Mouse (Mus musculus): ENCODE data around the gene Fam178b. TPM values are rescaled to one million over a fixed set of nuclear protein-coding genes. Genes with fewer than 3 reads are reported as not detected.

Gene Fam178b
- polyA plus RNA-seq, 1 experiment = 13.9 TPM

- WGBS = 72% methylated on average over 4 of the region's 4 CpGs
- DNase-seq = no peak
- Histone ChIP-seq H3K4me1 (ENCODE audit: control insufficient read depth, insufficient read depth, low read length) (no peaks in the 10 kb centered on the region), H3K4me3 (replicated peaks; ENCODE audit: extremely low read depth, low read depth, low read length) (no peak overlapping the region)
- TF ChIP-seq POLR2A (IDR thresholded peaks at IDR 0.05; ENCODE audit: borderline replicate concordance, extremely low read depth, low read depth, low read length) (no peak), CTCF (IDR thresholded peaks at IDR 0.05; ENCODE audit: insufficient read depth, low read length) (no peak)
Observed at GRCm38 (mm10) chr1:36657658-36658415, 25.1 kb downstream of the Fam178b start.

- no peak overlapping the region for H3K4me3 ChIP-seq (replicated peaks; ENCODE audit: extremely low read depth, low read depth, low read length)
- DNase-seq = no peak
- 91% methylated on average over 3 of the region's 3 CpGs for WGBS
- TF ChIP-seq POLR2A (IDR thresholded peaks at IDR 0.05; ENCODE audit: borderline replicate concordance, extremely low read depth, low read depth, low read length) (no peak), CTCF (IDR thresholded peaks at IDR 0.05; ENCODE audit: insufficient read depth, low read length) (no peak)
- H3K4me1 ChIP-seq (ENCODE audit: control insufficient read depth, insufficient read depth, low read length) = no peaks in the 10 kb centered on the region
Observed at GRCm38 (mm10) chr1:36656233-36656632, 26.8 kb downstream of the Fam178b start.

DNA sequence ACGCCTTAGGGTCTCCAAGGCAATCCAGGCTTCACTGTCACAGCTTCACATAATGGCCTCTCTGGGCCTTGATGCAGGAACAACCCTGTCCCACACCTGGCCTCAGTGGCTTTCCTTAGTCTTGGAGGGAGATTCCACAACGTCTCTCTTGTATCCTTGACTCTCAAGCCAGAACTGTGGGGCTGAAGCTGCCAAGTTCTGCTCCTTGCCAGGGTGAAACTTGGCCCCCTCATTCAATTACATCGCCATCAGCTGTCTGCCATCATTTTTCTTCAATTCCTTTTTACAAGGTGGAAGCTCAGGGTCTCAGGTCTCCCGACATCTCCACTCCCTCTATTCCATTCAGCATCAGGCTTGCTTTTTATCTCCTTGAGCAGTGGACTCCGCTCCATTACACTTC lies 27.9 kb downstream of the Fam178b start:
- H3K4me1 ChIP-seq (ENCODE audit: control insufficient read depth, insufficient read depth, low read length) = no peaks in the 10 kb centered on the region
- no peak overlapping the region for H3K4me3 ChIP-seq (replicated peaks; ENCODE audit: extremely low read depth, low read depth, low read length)
- 86% methylated on average over 5 of the region's 5 CpGs for WGBS
- TF ChIP-seq CTCF (IDR thresholded peaks at IDR 0.05; ENCODE audit: insufficient read depth, low read length) = no peak
- TF ChIP-seq POLR2A (IDR thresholded peaks at IDR 0.05; ENCODE audit: borderline replicate concordance, extremely low read depth, low read depth, low read length) = no peak
- DNase-seq = no peak

- Histone ChIP-seq H3K4me3 (replicated peaks; ENCODE audit: extremely low read depth, low read depth, low read length) (no peak overlapping the region), H3K4me1 (ENCODE audit: control insufficient read depth, insufficient read depth, low read length) (no peaks in the 10 kb centered on the region)
- DNase-seq = no peak
- TF ChIP-seq POLR2A (IDR thresholded peaks at IDR 0.05; ENCODE audit: borderline replicate concordance, extremely low read depth, low read depth, low read length) (no peak), CTCF (IDR thresholded peaks at IDR 0.05; ENCODE audit: insufficient read depth, low read length) (no peak)
- WGBS = 43% methylated on average over 5 of the region's 5 CpGs
Observed at GRCm38 (mm10) chr1:36647631-36648030, 35.4 kb downstream of the Fam178b start.

DNA sequence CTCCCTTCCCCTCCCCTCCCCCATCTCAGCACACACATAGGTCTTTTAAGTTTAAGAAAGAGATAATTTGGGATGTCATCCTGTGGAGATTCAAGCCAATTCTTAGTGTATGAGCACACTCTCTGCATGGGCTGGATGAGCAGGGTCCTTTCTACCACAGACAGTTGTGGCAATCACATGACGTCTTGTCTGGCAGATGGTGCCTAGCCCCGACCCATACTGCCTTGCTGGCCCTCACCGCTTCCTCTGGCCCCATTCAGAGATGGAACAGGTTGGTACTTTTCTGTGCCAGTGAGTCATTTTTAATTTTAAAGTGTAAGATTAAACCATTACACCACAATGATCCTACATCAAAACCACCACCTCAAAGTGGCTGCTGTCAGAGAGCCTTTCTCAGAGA lies 36.7 kb downstream of the Fam178b start:
- TF ChIP-seq CTCF (IDR thresholded peaks at IDR 0.05; ENCODE audit: insufficient read depth, low read length) (no peak), POLR2A (IDR thresholded peaks at IDR 0.05; ENCODE audit: borderline replicate concordance, extremely low read depth, low read depth, low read length) (no peak)

GRCm38 (mm10) chr1:36644615-36645007 lies 38.4 kb downstream of the Fam178b start:
- no peak for TF ChIP-seq CTCF (IDR thresholded peaks at IDR 0.05; ENCODE audit: insufficient read depth, low read length)
- no peak for TF ChIP-seq POLR2A (IDR thresholded peaks at IDR 0.05; ENCODE audit: borderline replicate concordance, extremely low read depth, low read depth, low read length)
- WGBS = 87% methylated on average over 9 of the region's 9 CpGs
- Histone ChIP-seq H3K4me1 (ENCODE audit: control insufficient read depth, insufficient read depth, low read length) (no peaks in the 10 kb centered on the region), H3K4me3 (replicated peaks; ENCODE audit: extremely low read depth, low read depth, low read length) (no peak overlapping the region)
- DNase-seq = no peak

More for the DNA sequence above, 36.7 kb downstream of the Fam178b start:
- Histone ChIP-seq H3K4me3 (replicated peaks; ENCODE audit: extremely low read depth, low read depth, low read length) (no peak overlapping the region), H3K4me1 (ENCODE audit: control insufficient read depth, insufficient read depth, low read length) (no peaks in the 10 kb centered on the region)
- no peak for DNase-seq
- 58% methylated on average over 3 of the region's 3 CpGs for WGBS

DNA sequence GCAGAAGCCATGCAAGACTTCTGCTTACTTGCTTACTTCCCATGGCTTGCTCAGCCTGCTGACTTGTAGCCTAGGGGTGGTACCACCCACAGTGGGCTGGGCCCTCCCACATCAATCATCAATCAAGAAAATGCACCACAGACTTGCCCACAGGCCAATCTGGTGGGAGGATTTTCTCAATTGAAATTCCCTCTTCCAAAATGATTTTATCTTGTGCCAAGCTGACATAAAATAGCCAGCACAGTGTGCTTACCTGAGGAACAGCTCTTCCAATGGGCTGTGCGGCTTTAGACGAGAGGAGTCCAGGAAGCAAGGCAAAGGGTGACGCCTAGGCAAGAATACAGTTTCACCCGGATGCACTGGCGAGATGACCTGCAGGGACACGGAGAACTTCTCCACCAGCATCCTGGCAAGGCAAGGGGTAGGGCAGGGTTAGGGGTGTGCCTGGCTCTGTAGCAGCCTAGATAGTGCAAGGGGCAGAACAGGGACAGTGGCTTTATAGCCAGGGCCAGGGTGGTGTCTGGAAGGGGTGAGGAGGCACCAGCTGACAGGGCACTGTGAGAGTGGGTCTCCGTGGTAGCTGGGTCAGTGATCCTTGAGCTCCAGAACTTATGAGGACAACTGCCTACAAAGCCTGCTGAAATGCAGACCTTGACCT lies 38.9 kb downstream of the Fam178b start:
- no peak for DNase-seq
- no peak for TF ChIP-seq CTCF (IDR thresholded peaks at IDR 0.05; ENCODE audit: insufficient read depth, low read length)
- no peak for TF ChIP-seq POLR2A (IDR thresholded peaks at IDR 0.05; ENCODE audit: borderline replicate concordance, extremely low read depth, low read depth, low read length)
- 85% methylated on average over 7 of the region's 7 CpGs for WGBS
- H3K4me1 ChIP-seq (ENCODE audit: control insufficient read depth, insufficient read depth, low read length) = no peaks in the 10 kb centered on the region
- no peak overlapping the region for H3K4me3 ChIP-seq (replicated peaks; ENCODE audit: extremely low read depth, low read depth, low read length)

DNA sequence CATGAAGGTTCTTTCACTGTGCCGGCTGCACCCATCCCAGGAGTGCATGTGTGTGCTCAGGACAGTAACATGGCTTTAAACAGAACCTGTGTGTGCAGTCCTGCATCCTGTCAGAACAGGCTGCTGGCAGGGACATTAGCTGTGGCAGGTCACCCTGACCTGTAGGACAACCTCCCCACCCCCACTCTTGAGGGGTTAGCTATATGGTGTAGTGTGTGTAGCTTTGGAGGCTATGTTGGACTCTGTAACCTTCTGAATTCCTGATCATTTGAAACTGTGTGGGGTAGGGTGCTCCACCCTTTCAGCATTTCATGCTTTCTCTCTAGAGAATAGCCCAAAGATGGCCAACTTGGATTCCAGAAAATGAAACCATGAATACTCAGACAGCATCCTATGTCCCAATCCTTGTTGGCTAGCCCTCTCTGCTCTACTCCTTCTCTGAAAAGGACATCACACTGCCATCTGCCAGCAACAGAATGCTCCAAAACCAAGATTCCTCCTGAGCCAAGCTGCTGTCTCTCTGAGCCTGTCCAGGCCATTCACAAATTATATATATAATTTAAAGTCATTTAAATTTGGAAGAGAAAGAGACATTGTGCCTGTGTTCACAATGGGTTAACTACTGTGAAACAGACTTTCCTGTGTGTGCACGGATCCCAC lies 47.0 kb downstream of the Fam178b start:
- H3K4me3 ChIP-seq (replicated peaks; ENCODE audit: extremely low read depth, low read depth, low read length) = no peak overlapping the region
- DNase-seq = no peak
- 73% methylated on average over 2 of the region's 2 CpGs for WGBS
- no peaks in the 10 kb centered on the region for H3K4me1 ChIP-seq (ENCODE audit: control insufficient read depth, insufficient read depth, low read length)
- TF ChIP-seq POLR2A (IDR thresholded peaks at IDR 0.05; ENCODE audit: borderline replicate concordance, extremely low read depth, low read depth, low read length) (no peak), CTCF (IDR thresholded peaks at IDR 0.05; ENCODE audit: insufficient read depth, low read length) (no peak)

DNA sequence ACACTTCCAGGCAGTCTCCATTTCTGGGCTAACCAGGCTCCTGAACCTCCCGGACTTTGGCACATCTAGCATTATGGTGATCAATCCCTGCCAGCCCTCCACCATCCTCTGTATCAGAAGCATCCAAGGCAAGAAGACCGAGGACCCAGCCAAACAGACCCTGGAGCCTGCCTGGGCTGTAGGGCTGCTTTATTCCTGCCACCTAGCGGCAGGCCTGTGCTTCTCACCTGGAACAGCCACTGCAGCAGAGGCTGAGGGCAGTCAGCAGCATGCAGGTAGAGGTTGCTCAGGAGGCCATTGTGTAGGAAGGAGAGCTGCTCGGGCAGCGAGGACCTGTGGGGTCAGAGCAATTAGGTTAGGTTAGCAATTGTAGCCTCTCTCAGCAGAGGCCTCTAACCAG lies 48.0 kb downstream of the Fam178b start:
- no peak overlapping the region for H3K4me3 ChIP-seq (replicated peaks; ENCODE audit: extremely low read depth, low read depth, low read length)
- peak; percentile 63 for DNase-seq
- TF ChIP-seq POLR2A (IDR thresholded peaks at IDR 0.05; ENCODE audit: borderline replicate concordance, extremely low read depth, low read depth, low read length) (no peak), CTCF (IDR thresholded peaks at IDR 0.05; ENCODE audit: insufficient read depth, low read length) (peak; percentile 78)
- WGBS = 33% methylated on average over 5 of the region's 5 CpGs
- H3K4me1 ChIP-seq (ENCODE audit: control insufficient read depth, insufficient read depth, low read length) = peaks cover 3% of the 10 kb centered on the region; the same call in 1 of the 2 replicates
